Mouse (Mus musculus): ENCODE data around the gene Rpl39l. TPM values are rescaled to one million over a fixed set of nuclear protein-coding genes. Genes with fewer than 3 reads are reported as not detected.
"Not testable (repeated sequence)": the region's sequence is repeated elsewhere in the genome, so short reads cannot be mapped to it uniquely, and the experiment has no call there.

Rpl39l gene
- polyA plus RNA-seq (2016; fragmentation: Nextera tagmentation; extraction: Ambion mirVana) = 1.1 and 1.4 TPM in 2 replicates

GRCm38 (mm10) chr16:10170005-10170404 lies at the start of gene Rpl39l:
TSS of gene Rpl39l (plus strand) at chr16:10170226.
- Histone ChIP-seq H3K4me1 (no peaks in the 10 kb centered on the region), H3K4me3 (no peak within 1 kb of the TSS), H3K9me3 (replicated peaks) (no peaks in the 10 kb centered on the region; the same call in 1 of the 2 replicates), H3K27me3 (no peaks in the 10 kb centered on the region), H3K27ac (no peak within 1 kb of the TSS), H3K9ac (no peak within 1 kb of the TSS), H3K4me2 (replicated peaks) (no peak within 1 kb of the TSS), H3K36me3 (no peaks in the 10 kb centered on the region)
- ATAC-seq (ENCODE audit: low FRiP score) = no peak
- WGBS = 82% methylated on average over 22 of the region's 22 CpGs

DNA sequence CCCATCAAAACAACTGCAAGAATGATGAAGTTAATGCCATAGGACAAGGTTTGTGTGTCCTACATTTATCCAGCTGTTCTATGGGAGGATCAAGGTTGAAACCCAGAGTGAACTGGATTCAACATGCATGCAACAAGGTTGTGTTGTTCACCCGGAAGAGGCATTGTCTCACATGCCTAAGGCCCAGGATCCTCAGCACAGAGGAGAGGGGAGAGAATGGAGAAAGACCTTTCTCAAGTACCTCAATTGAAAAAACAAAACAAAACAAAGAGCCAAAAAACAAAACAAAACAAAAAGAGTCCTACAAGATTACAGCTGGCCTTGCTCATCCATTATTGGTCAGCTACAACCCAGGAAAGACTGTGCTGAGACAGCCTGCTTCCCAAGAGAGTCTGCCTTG lies 42.4 kb upstream of the Rpl39l start:
- WGBS = 91% methylated on average over 1 of the region's 1 CpGs
- 0 out of 2 replicates have a peak, but pooled peaks cover 8% of the 10 kb centered on the region for H3K9me3 ChIP-seq (replicated peaks)
- H3K9ac ChIP-seq = no peak overlapping the region
- H3K4me3 ChIP-seq = no peak overlapping the region
- H3K4me1 ChIP-seq = no peaks in the 10 kb centered on the region
- H3K4me2 ChIP-seq (replicated peaks) = no peak overlapping the region
- no peak overlapping the region for H3K27ac ChIP-seq
- no peaks in the 10 kb centered on the region for H3K36me3 ChIP-seq
- H3K27me3 ChIP-seq = no peaks in the 10 kb centered on the region
- ATAC-seq (ENCODE audit: low FRiP score) = no peak

DNA sequence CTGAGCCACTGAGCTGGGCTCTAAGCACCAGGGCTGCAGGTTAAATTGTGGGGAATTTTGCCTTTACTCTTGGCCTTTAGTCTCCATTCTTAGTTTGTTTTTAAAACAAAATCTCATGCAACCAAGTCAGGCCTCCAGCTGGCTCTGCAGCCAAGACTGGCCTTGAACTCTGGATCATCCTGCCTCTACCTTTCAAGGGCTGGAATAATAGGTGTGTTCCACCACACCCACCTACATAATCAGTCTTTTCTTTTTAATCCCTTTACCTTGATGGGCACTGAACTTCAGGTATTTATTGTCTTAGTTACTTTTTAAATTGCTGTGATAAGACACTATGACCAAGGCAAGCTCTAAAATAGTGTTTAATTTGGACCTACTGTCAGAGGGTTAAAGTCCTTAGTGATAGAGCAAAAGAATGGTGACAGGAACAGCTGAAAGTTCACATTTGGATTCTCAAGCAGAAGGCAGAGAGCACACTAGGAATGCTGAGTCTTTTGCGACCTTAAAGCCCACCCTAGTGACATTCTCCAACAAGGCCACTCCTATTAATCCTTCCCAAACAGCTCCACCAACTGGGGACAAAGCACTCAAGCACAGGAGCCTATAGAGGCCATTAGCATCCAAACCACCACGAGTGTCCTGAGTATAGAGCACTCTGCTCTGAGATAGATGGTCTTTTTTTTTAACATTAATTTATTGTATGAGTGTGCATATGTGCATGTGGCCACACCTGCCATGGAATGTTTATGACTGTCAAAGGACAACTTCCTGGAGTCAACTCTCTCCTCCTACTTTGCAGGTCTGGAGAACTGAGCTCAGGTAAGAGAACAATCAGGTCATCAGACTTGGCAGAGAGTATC lies 40.7 kb upstream of the Rpl39l start:
- Histone ChIP-seq H3K4me2 (replicated peaks) (no peak overlapping the region), H3K36me3 (no peaks in the 10 kb centered on the region), H3K9ac (no peak overlapping the region), H3K4me1 (no peaks in the 10 kb centered on the region), H3K27me3 (no peaks in the 10 kb centered on the region), H3K9me3 (replicated peaks) (0 out of 2 replicates have a peak, but pooled peaks cover 1% of the 10 kb centered on the region), H3K27ac (no peak overlapping the region), H3K4me3 (no peak overlapping the region)
- 64% methylated on average over 2 of the region's 2 CpGs for WGBS
- ATAC-seq (ENCODE audit: low FRiP score) = no peak

GRCm38 (mm10) chr16:10143166-10143565 lies 26.9 kb upstream of the Rpl39l start:
- Histone ChIP-seq H3K36me3 (no peaks in the 10 kb centered on the region), H3K9ac (no peak overlapping the region), H3K4me2 (replicated peaks) (no peak overlapping the region), H3K27me3 (no peaks in the 10 kb centered on the region), H3K27ac (no peak overlapping the region), H3K9me3 (replicated peaks) (no peaks in the 10 kb centered on the region), H3K4me1 (no peaks in the 10 kb centered on the region), H3K4me3 (no peak overlapping the region)
- no peak for ATAC-seq (ENCODE audit: low FRiP score)
- 78% methylated on average over 2 of the region's 2 CpGs for WGBS

GRCm38 (mm10) chr16:10147401-10147800 lies 22.6 kb upstream of the Rpl39l start:
- H3K4me1 ChIP-seq = no peaks in the 10 kb centered on the region
- no peak overlapping the region for H3K9ac ChIP-seq
- no peaks in the 10 kb centered on the region for H3K36me3 ChIP-seq
- H3K27me3 ChIP-seq = no peaks in the 10 kb centered on the region
- no peak for ATAC-seq (ENCODE audit: low FRiP score)
- no peak overlapping the region for H3K27ac ChIP-seq
- H3K4me3 ChIP-seq = no peak overlapping the region
- no peak overlapping the region for H3K4me2 ChIP-seq (replicated peaks)
- no peaks in the 10 kb centered on the region for H3K9me3 ChIP-seq (replicated peaks)
- WGBS = 94% methylated on average over 5 of the region's 5 CpGs

GRCm38 (mm10) chr16:10169123-10169905 lies 712 bp upstream of the Rpl39l start:
- Histone ChIP-seq H3K9ac (no peak overlapping the region), H3K36me3 (no peaks in the 10 kb centered on the region), H3K27me3 (no peaks in the 10 kb centered on the region), H3K27ac (no peak overlapping the region), H3K4me1 (no peaks in the 10 kb centered on the region), H3K4me2 (replicated peaks) (no peak overlapping the region), H3K4me3 (no peak overlapping the region), H3K9me3 (replicated peaks) (no peaks in the 10 kb centered on the region; the same call in 1 of the 2 replicates)
- ATAC-seq (ENCODE audit: low FRiP score) = no peak
- 91% methylated on average over 8 of the region's 8 CpGs for WGBS

- Histone ChIP-seq H3K36me3 (no peaks in the 10 kb centered on the region), H3K9me3 (replicated peaks) (no peaks in the 10 kb centered on the region), H3K9ac (no peak overlapping the region), H3K27me3 (no peaks in the 10 kb centered on the region), H3K4me3 (no peak overlapping the region), H3K4me2 (replicated peaks) (no peak overlapping the region), H3K27ac (no peak overlapping the region), H3K4me1 (no peaks in the 10 kb centered on the region)
- whole genome bisulfite sequencing = 83% methylated on average over 4 of the region's 4 CpGs
- no peak for ATAC-seq (ENCODE audit: low FRiP score)
Measured at GRCm38 (mm10) chr16:10171276-10171675, 1.2 kb downstream of the Rpl39l start.

- no peak overlapping the region for H3K4me3 ChIP-seq
- H3K4me2 ChIP-seq (replicated peaks) = no peak overlapping the region
- no peak for ATAC-seq (ENCODE audit: low FRiP score)
- no peaks in the 10 kb centered on the region for H3K36me3 ChIP-seq
- no peak overlapping the region for H3K27ac ChIP-seq
- no peaks in the 10 kb centered on the region for H3K4me1 ChIP-seq
- H3K9ac ChIP-seq = no peak overlapping the region
- 92% methylated on average over 3 of the region's 3 CpGs for WGBS
- no peaks in the 10 kb centered on the region for H3K27me3 ChIP-seq
- H3K9me3 ChIP-seq (replicated peaks) = peaks cover 4% of the 10 kb centered on the region; the same call in 1 of the 2 replicates
Measured at GRCm38 (mm10) chr16:10172179-10172820, 2.3 kb downstream of the Rpl39l start.

DNA sequence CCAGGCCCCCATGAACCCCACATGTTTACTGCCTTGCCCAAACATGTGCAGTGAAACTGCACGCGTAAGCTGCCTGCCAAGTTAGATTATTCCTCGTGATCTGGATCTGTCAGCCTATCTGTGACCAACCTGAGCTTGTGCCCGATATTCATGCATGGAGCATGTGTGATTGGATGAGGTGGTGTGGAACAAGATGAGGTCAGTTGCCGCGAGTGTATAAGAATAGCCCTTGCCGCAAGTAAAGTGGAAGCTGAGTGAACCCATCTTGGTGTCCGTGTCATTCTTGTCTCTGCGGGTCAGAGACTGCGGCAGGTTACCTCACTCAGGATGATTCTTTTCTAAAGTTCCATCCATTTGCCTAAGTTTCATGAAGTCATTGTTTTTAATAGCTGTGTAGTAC lies 17.4 kb downstream of the Rpl39l start:
- not testable (repeated sequence) for ATAC-seq (ENCODE audit: low FRiP score); H3K4me3 ChIP-seq; H3K4me1 ChIP-seq; H3K4me2 ChIP-seq (replicated peaks); H3K9ac ChIP-seq; H3K27ac ChIP-seq; H3K27me3 ChIP-seq; H3K36me3 ChIP-seq
- 97% methylated on average over 10 of the region's 10 CpGs for WGBS
- H3K9me3 ChIP-seq (replicated peaks) = peaks cover 47% of the 10 kb centered on the region

DNA sequence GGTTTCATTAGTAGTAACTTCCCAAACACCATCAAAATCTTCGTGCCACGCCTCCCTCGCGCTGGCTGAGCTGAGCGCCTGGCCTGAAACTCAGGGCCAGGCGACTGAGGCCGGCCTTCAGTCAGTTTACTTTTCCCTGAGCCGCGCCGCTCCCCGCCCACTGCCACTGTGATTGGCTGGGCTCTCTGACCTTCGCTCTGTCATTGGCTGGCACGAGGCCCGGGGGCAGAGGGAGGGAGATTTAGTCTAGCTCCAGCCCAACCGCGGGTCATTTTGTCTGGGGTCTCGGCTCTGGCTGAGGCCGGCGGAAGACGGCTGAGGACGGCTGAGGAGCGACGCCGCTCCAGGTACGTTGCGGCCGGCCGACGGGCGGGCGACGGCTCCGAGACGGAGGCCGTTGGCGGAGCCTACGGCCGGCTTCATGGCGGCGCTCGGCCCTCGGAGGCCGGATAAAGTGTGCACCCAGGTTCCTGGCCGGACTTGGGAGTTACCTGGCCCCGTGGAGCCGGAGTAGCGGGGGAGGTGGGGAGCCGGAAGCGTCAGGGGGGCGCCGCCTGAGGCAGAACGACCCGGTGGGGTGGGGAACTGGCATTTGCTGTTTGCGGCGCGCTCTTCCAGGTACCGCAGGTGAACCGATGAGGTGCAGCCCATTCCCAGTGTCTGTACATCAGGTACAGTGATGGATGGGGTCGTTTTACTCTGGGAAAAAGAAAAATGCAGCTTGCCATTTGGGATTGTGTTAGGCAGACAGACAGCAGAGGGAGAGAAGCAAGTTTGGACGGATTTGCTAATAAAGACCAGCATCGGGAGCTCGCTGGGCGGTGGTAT lies 22.9 kb downstream of the Rpl39l start, which contains the start of gene Atf7ip2:
Gene Atf7ip2, plus strand, starts transcription at position 34 of the 828 bp plus-strand sequence.
- H3K9ac ChIP-seq = peak within 1 kb of the TSS; percentile 68
- WGBS = 1% methylated on average over 63 of the region's 63 CpGs

DNA sequence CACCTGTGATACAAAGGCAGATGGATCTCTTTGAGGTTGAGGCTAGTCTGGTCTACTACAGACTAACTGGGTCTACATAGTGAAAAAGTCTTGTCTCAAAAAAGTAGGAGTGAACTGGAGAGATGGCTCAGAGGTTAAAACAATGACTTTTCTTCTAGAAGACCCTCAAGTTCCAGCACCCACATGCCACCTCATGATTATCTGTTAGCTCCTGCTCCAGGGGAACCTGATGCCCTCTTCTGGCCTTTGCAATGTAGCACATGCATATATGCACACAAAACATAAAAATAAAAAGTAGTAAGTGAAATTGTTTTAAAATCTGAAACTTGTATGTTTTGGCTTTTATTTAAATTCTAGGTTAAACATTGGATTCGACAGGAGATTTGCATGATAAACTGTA lies 38.8 kb downstream of the Rpl39l start:
- H3K27me3 ChIP-seq = no peaks in the 10 kb centered on the region
- no peak overlapping the region for H3K4me3 ChIP-seq
- no peaks in the 10 kb centered on the region for H3K4me1 ChIP-seq
- no peaks in the 10 kb centered on the region for H3K9me3 ChIP-seq (replicated peaks)
- H3K9ac ChIP-seq = no peak overlapping the region
- WGBS = 92% methylated on average over 1 of the region's 1 CpGs
- H3K4me2 ChIP-seq (replicated peaks) = no peak overlapping the region
- H3K27ac ChIP-seq = no peak overlapping the region
- ATAC-seq (ENCODE audit: low FRiP score) = no peak
- no peaks in the 10 kb centered on the region for H3K36me3 ChIP-seq

More for the DNA sequence above, 22.9 kb downstream of the Rpl39l start, which contains the start of gene Atf7ip2:
- Histone ChIP-seq H3K4me2 (replicated peaks) (peak within 1 kb of the TSS; percentile 99), H3K27ac (no peak within 1 kb of the TSS), H3K36me3 (no peaks in the 10 kb centered on the region), H3K4me1 (peaks cover 6% of the 10 kb centered on the region), H3K9me3 (replicated peaks) (peaks cover 2% of the 10 kb centered on the region; the same call in 1 of the 2 replicates), H3K27me3 (0 out of 2 replicates have a peak, but pooled peaks cover 2% of the 10 kb centered on the region), H3K4me3 (peak within 1 kb of the TSS; percentile 61)
- ATAC-seq (ENCODE audit: low FRiP score) = peak; percentile 99

Data from hindbrain, embryonic 12.5 days (tissue).